Mouse (Mus musculus): ENCODE data around the gene Bean1.

GRCm38 (mm10) chr8:104187622-104188021, 17.4 kb downstream of the Bean1 start:
- TF ChIP-seq CTCF (IDR thresholded peaks at IDR 0.05; ENCODE audit: borderline replicate concordance, insufficient read depth, low read depth, low read length) (no peak), POLR2A (IDR thresholded peaks at IDR 0.05; ENCODE audit: borderline replicate concordance, insufficient read depth, low read length) (no peak)

Data from cerebellum, adult 2 months (tissue).